Comparison of ENCODE assay signal across 20 mouse cellular contexts in genomic region chr16:94178441-94179220, GRCm38 (mm10).
DNase-seq lines count a peak whose midpoint lies in the region; ATAC-seq and TF ChIP-seq lines count a peak whose summit lies in the region.
"Had no signal": no experiment of that assay in that cellular context is flagged by ENCODE, and none has a peak within 500 bp of the region (broad histone marks: within the 10 kb centered on the region; RNA-seq: fewer than 3 reads in every experiment).

No protein-coding gene starts in this region.

- no peak for TF ChIP-seq CTCF in midbrain, postnatal 0 days (IDR thresholded peaks at IDR 0.05)
- no peak for TF ChIP-seq CTCF in hindbrain, postnatal 0 days (IDR thresholded peaks at IDR 0.05; ENCODE audit: low read depth)

- H3K36me3 ChIP-seq in midbrain, embryonic 10.5 days = no peaks in the 10 kb centered on the region
- H3K36me3 ChIP-seq in midbrain, postnatal 0 days (ENCODE audit: insufficient read depth, low read length) = no peaks in the 10 kb centered on the region
- H3K36me3 ChIP-seq in forebrain, embryonic 15.5 days = no peaks in the 10 kb centered on the region
- H3K36me3 ChIP-seq in hindbrain, postnatal 0 days (ENCODE audit: insufficient read depth, low read length) = no peaks in the 10 kb centered on the region
- H3K36me3 ChIP-seq: heart, embryonic 15.5 days; neural tube, embryonic 12.5 days had no signal

- peak; percentile 58 for DNase-seq in midbrain, embryonic 10.5 days (ENCODE audit: low spot score)
- no peak for DNase-seq in midbrain, postnatal 0 days (ENCODE audit: low spot score)
- peak; percentile 29 for DNase-seq in hindbrain, postnatal 0 days (ENCODE audit: low spot score)
- DNase-seq in urinary bladder, postnatal 36 days (ENCODE audit: low spot score in 2 of 2) = no peak
- no peak for DNase-seq in right cerebral cortex, postnatal 4 days
- no peak for DNase-seq in adrenal gland, postnatal 10 days
- DNase-seq: adrenal gland, adult 8-10 months; B cell, adult 2 months; cerebellum, adult 18-20 months; gastrocnemius, postnatal 10 days; heart, adult 18-20 months; kidney, adult 11 months; liver; liver, postnatal 0 days; lung, postnatal 14 days had no signal

- peaks cover 60% of the 10 kb centered on the region for H3K4me1 ChIP-seq in midbrain, embryonic 10.5 days
- no peaks in the 10 kb centered on the region for H3K4me1 ChIP-seq in midbrain, postnatal 0 days (ENCODE audit: insufficient read depth, low read length)
- H3K4me1 ChIP-seq in forebrain, embryonic 15.5 days = peaks cover 37% of the 10 kb centered on the region
- peaks cover 13% of the 10 kb centered on the region; the same call in 1 of the 2 replicates for H3K4me1 ChIP-seq in hindbrain, postnatal 0 days (ENCODE audit: insufficient read depth, low read length)
- H3K4me1 ChIP-seq: heart, embryonic 15.5 days had no signal

- WGBS in midbrain, embryonic 10.5 days = 16% methylated on average over 16 of the region's 16 CpGs
- 17% methylated on average over 16 of the region's 16 CpGs for WGBS in midbrain, postnatal 0 days
- WGBS in forebrain, embryonic 15.5 days = 8% methylated on average over 16 of the region's 16 CpGs
- WGBS in hindbrain, postnatal 0 days = 42% methylated on average over 16 of the region's 16 CpGs

- H3K27me3 ChIP-seq in midbrain, embryonic 10.5 days (ENCODE audit: low read depth, poor library complexity, severe bottlenecking) = peaks cover 91% of the 10 kb centered on the region
- H3K27me3 ChIP-seq in midbrain, postnatal 0 days (ENCODE audit: insufficient read depth, low read length) = peaks cover 34% of the 10 kb centered on the region
- H3K27me3 ChIP-seq in forebrain, embryonic 15.5 days = peaks cover 27% of the 10 kb centered on the region; the same call in 1 of the 2 replicates
- H3K27me3 ChIP-seq in hindbrain, postnatal 0 days (ENCODE audit: insufficient read depth, low read length) = 0 out of 2 replicates have a peak, but pooled peaks cover 4% of the 10 kb centered on the region

- no peaks in the 10 kb centered on the region for H3K9me3 ChIP-seq in midbrain, embryonic 10.5 days (replicated peaks)
- no peaks in the 10 kb centered on the region for H3K9me3 ChIP-seq in midbrain, postnatal 0 days (ENCODE audit: low read length)
- H3K9me3 ChIP-seq in forebrain, embryonic 15.5 days = no peaks in the 10 kb centered on the region
- H3K9me3 ChIP-seq in hindbrain, postnatal 0 days (ENCODE audit: low read length) = no peaks in the 10 kb centered on the region
- H3K9me3 ChIP-seq: heart, embryonic 15.5 days; megakaryocyte, embryonic 14.5 days; neural tube, embryonic 12.5 days had no signal

- H3K4me3 ChIP-seq in midbrain, embryonic 10.5 days = peak overlapping the region; percentile 34
- H3K4me3 ChIP-seq in midbrain, postnatal 0 days (ENCODE audit: low read depth, low read length) = no peak overlapping the region
- no peak overlapping the region for H3K4me3 ChIP-seq in forebrain, embryonic 15.5 days
- no peak overlapping the region for H3K4me3 ChIP-seq in hindbrain, postnatal 0 days (ENCODE audit: low read length)
- H3K4me3 ChIP-seq: heart, embryonic 15.5 days; megakaryocyte, embryonic 14.5 days; neural tube, embryonic 12.5 days had no signal

- no peak for ATAC-seq in midbrain, postnatal 0 days (ENCODE audit: low FRiP score)
- ATAC-seq in forebrain, embryonic 15.5 days (replicated peaks) = no peak
- ATAC-seq in hindbrain, postnatal 0 days = no peak
- ATAC-seq: liver, postnatal 0 days had no signal

- H3K9ac ChIP-seq in midbrain, postnatal 0 days (replicated peaks; ENCODE audit: low read length, poor library complexity, severe bottlenecking) = no peak overlapping the region
- no peak overlapping the region for H3K9ac ChIP-seq in forebrain, embryonic 15.5 days (replicated peaks)
- no peak overlapping the region for H3K9ac ChIP-seq in hindbrain, postnatal 0 days (replicated peaks; ENCODE audit: low read length)
- H3K9ac ChIP-seq: heart, embryonic 15.5 days; liver, postnatal 0 days; neural tube, embryonic 12.5 days had no signal

- no peak overlapping the region for H3K4me2 ChIP-seq in midbrain, postnatal 0 days (ENCODE audit: low read depth, low read length, poor library complexity, severe bottlenecking)
- peak overlapping the region; percentile 35; the same call in 1 of the 2 replicates for H3K4me2 ChIP-seq in forebrain, embryonic 15.5 days (replicated peaks)
- H3K4me2 ChIP-seq in hindbrain, postnatal 0 days (ENCODE audit: low read depth, low read length) = no peak overlapping the region
- H3K4me2 ChIP-seq: heart, embryonic 15.5 days had no signal

- H3K27ac ChIP-seq in midbrain, embryonic 10.5 days (replicated peaks) = peak overlapping the region; percentile 77
- no peak overlapping the region for H3K27ac ChIP-seq in midbrain, postnatal 0 days (ENCODE audit: low read depth, low read length)
- no peak overlapping the region for H3K27ac ChIP-seq in forebrain, embryonic 15.5 days (replicated peaks)
- no peak overlapping the region for H3K27ac ChIP-seq in hindbrain, postnatal 0 days
- H3K27ac ChIP-seq: heart, embryonic 15.5 days; kidney, postnatal 0 days; neural tube, embryonic 12.5 days had no signal

Comparison
In these comparisons a context has a peak if more than half of its experiments do, and no peak if none do; other contexts are left out.
1. DNase-seq: peak in midbrain, embryonic 10.5 days (single experiment) and hindbrain, postnatal 0 days (single experiment); none in midbrain, postnatal 0 days (single experiment), urinary bladder, postnatal 36 days (0 of 2), right cerebral cortex, postnatal 4 days (single experiment) and adrenal gland, postnatal 10 days (single experiment).